Mouse (Mus musculus): ENCODE results near the gene Dnajb2. TPM values are rescaled to one million over a fixed set of nuclear protein-coding genes. Genes with fewer than 3 reads are reported as not detected.
A peak's percentile ranks its signal among the peaks of the same experiment; 100 is the strongest.

Dnajb2 gene
- 10 to 100 TPM; 66.4 to 74.6 TPM for total RNA-seq (2021)
- long read RNA-seq, experiment 1, transcript Dnajb2-202 (9 exons, 1,253 nt) = minor isoform, 15 of 77 reads
- long read RNA-seq, experiment 1, transcript Dnajb2-210 (9 exons, 3,066 nt) = minor isoform, 7 of 77 reads
- long read RNA-seq, experiment 1, transcript Dnajb2-207 (10 exons, 1,855 nt) = major isoform, 28 of 77 reads
- long read RNA-seq, experiment 1, partial matches to known transcripts = 19 of 77 reads
- long read RNA-seq, experiment 1, other reads (novel, unspliced or antisense) = 7 of 77 reads
- long read RNA-seq, experiment 2, transcript Dnajb2-210 (9 exons, 3,066 nt) = minor isoform, 7 of 41 reads
- long read RNA-seq, experiment 2, transcript Dnajb2-207 (10 exons, 1,855 nt) = minor isoform, 5 of 41 reads
- long read RNA-seq, experiment 2, transcript Dnajb2-202 (9 exons, 1,253 nt) = major isoform, 16 of 41 reads
- long read RNA-seq, experiment 2, partial matches to known transcripts = 5 of 41 reads
- long read RNA-seq, experiment 2, other reads (novel, unspliced or antisense) = 6 of 41 reads

DNA sequence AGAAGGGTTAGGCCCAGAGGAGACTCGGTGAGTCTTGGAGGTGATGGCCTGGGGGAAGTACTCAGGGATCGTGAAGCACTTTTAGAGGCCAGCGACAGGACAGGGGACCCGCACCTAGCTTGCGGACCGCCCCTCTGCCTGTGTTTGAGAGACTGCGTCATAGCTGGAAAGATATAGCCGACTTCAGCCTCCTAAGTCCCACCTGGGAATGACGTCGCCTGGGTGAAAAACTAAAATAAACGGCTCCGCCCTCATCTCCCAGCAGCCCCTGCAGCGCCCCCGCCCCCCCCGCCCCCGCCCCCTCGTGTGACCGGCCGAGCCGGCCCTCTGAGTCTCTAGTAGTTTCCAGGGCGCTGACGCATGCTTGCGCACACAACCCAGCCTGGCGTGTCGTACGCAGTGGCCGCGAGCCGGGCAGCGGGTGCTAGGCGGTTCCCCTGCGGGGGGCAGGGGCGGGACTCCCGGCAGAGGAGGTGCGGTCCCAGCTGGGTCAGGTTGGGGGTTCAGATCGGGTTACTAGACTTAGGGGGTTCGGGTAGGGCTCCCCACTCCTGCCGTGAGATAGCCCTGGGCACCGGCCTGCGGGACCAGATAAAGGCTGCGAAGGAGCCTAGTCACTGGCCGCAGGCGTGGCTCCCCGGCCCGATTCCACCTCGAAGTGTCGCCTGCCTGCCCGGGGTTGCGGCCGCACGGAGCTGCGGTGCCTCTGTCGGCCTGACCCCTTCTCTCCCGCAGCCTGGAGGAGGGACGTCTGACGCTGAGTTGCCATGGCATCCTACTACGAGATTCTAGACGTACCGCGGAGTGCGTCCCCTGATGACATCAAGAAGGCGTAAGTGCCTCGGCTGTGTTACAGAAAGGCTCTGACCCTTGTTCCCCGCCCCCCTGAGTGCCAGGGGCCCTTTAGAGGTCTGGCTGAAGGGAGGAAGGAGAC lies at the start of gene Dnajb2:
Gene Dnajb2, plus strand, starts transcription at position 290 of the 934 bp plus-strand sequence.
- intact Hi-C loops (cut with DNase I) = no loop called here
- peak; percentile 89 for DNase-seq

DNA sequence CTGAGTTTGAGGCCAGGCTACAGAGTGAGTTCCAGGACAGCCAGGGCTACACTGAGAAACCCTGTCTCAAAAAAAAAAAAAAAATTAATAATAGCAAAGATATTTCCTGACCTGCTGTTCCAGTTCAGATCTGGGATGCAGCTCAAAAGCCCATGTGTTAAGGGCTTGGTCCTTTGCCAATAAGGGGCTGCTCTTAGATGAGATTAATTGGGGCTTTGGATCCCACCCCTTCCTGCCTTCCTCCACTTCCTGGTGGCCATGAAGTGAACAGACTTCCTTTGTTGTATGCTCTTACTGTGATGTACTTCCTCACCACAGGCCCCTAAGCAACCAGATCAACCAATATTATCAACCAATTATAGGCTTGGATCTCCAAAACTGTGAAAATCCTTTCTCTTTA lies 49.1 kb upstream of the Dnajb2 start:
- intact Hi-C loops (cut with DNase I) = no loop called here

DNA sequence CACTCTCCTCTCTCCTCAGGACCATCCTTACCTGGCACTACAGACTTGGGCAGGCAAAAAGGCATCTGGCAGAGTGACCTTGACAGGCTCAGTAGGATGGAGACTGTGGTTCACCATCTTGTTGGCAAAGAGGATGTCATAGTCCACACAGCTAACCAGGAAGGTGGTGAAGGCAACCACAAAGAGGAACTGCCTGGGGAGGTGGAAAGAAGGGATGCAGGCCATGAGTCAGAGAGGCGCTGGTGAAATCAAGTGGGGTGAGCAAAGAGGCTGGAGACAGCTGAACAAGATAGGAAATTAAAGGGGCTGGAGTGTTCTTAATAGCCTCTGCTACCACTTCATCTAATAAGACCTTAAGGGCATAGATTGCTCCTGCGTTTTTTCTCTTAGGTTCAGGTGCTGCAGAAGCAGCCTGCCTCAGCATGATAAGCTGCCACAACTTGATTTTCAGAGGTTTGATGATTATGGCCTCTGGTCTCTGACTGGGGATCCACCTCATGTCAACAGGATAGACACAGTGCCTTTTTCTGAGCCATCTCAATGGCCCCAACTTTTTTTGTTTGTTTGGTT lies 48.2 kb upstream of the Dnajb2 start:
- intact Hi-C loops (cut with DNase I) = no loop called here
- DNase-seq = no peak

More for the DNA sequence above, 49.1 kb upstream of the Dnajb2 start:
- no peak for DNase-seq

DNA sequence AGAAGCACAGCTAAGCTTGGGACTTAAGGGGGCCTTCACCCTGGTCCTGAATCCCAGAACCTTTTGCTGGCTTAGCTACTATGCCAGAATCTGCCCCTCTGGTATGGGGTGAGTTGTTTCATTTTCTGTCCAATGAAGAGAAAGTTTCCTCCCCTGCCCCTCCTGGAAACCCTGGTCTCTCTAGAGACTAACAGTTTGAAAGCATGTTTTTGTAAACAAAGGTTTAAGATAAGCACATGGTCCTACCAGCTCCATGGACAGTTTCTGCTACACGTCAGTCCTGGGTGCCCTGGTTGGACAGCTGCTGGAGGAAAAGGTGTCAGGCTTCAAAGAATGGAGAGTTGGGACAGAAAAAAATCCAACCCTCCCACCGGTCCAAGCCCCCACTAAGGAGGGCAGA lies 45.6 kb upstream of the Dnajb2 start:
- intact Hi-C loops (cut with DNase I) = no loop called here
- no peak for DNase-seq

DNA sequence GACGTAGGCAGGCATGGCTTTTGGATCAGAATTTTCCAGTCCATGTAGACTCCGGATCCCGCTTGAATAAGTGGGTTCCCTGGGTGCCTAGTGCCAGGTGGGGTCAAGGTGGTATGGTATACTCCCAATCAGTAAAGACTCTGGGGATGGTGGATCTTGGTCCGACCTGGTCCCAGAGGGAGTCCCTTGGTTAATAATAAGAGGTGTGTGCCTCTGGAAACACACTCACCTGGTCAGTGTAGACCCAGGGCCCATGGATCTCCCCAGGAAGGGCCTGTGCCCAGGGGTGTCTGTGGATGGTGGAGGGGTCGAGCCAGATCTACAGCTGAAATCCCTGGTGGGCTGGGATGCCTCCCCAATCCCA lies 45.0 kb upstream of the Dnajb2 start:
- no peak for DNase-seq
- intact Hi-C loops (cut with DNase I) = no loop called here

DNA sequence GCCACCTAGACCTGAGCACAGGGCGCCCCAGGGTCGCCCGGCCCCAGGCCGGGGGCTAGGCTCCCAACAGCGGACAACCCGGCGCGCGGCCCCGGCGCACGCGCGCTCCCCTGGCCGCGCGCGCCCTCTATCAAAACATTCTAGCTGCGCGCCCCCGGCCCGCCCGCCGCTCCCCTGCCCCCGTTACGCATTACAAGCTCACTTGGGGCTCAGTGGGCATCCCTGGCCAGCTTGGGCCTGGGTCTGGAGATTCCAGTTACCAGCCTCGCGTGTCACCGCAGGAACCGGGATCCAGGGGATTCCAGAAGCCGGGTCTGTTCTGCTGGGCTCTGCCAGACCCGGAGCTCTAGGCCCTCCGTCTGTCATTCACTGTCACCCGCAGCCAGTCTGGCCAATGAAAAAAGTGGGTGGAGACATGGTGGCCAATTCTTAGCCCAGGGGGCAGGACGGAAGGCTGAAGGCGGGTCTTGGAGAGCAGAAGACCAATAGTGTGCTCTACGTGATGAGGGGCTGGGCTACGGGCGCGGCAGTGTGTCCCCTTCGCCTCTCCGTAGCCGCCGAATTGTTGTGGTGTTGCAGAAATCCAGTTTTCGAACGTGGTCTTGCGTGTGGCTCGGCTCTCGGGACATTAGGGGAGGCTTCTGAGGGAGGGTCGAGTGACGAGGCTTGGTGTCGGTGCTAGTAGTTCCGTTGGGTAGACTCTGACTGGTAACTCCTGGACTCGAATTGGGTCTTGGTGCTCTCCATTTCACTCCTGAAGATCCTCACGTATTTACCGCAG lies 44.4 kb upstream of the Dnajb2 start, which contains the start of the genes Ankzf1 and Atg9a:
Gene Ankzf1, plus strand, starts transcription at position 530 of the 781 bp plus-strand sequence.
Gene Atg9a, minus strand, starts transcription at position 575 of the 781 bp plus-strand sequence.
- intact Hi-C loops (cut with DNase I) = loop anchor here (2.0 kb wide), 1 partner anchor 19 kb away; the partner anchor contains the start of genes Glb1l and Stk16
- peak; percentile 91 to 92 for DNase-seq

DNA sequence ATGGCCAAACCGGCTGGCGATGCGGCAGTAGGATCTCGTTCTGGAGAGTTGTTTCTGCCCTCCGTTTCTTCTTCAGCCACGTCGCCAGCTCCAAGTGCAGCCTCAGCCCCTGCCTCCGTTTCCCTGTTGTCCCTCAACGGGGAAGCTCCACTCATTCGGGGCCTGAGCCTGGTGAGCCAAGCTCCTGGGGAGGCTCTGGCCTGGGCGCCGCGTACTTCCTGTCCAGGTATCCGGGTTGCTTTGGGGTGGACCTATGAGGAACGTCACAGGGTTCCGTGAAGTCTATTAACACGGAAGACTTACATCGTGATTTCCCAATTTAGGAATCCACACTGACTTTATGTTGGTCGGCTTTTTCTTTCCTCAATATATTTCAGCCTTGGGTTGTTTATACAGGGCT lies 43.8 kb upstream of the Dnajb2 start:
- DNase-seq = peak; percentile 43 to 50
- intact Hi-C loops (cut with DNase I) = loop anchor here (2.0 kb wide), 1 partner anchor 18 kb away; the partner anchor contains the start of genes Glb1l and Stk16

DNA sequence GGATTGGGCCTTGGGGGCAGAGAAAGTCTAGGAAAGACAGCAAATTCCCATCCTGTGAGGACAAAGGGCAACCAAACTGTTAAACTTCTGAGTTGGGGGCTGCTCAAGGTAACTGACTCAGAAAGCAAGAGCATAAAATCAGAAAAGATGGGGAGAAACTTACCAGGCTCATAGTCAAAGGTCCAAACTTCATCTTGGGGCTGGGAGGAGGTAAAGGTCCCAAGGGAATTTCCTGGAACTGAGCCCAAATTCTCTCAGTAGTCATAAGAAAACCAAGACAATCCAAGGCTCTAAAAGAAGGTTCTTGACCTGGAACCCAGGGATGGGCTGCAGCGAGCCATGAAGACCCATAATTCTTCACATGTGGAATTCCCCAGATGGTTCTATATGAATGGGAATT lies 35.0 kb upstream of the Dnajb2 start:
- DNase-seq = no peak
- intact Hi-C loops (cut with DNase I) = no loop called here

DNA sequence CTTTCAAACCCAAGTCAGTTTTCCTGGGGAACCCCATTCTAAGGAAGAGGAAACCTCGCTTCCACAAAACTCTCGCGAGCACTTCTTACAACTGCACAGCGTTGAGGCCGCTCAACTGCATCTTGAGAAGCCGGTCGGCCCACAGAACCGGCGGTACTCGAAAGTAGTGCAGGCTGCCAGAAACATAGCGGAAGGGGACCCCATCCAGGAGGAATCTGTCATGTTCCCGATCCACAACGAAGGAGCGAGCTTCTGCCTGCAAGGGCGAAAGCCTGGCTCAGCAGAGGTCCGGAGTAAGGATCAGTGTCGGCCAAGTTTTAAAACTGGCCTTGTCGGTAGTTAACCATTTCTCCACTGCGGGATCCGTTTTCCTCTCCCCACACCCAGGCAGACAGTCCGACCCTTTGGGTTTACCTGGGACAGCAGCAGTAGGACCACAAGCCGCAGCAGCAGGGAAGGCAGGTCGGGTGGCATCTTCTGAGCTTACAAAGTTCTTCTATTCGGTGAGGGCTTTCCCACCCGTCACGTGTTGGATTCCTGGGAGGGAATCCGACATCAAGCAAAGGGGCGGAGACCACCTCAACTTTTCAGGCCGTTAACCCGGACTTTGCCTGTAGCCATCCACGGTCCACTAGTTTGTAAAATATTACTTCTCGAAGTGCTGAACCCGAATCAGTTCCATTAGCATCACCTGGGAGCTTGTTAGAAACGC lies 27.1 kb upstream of the Dnajb2 start:
- intact Hi-C loops (cut with DNase I) = loop anchor here (2.0 kb wide), 1 partner anchor 66 kb away; the partner anchor contains the start of genes Cnppd1 and Retreg2
- DNase-seq = peak; percentile 27 to 60

DNA sequence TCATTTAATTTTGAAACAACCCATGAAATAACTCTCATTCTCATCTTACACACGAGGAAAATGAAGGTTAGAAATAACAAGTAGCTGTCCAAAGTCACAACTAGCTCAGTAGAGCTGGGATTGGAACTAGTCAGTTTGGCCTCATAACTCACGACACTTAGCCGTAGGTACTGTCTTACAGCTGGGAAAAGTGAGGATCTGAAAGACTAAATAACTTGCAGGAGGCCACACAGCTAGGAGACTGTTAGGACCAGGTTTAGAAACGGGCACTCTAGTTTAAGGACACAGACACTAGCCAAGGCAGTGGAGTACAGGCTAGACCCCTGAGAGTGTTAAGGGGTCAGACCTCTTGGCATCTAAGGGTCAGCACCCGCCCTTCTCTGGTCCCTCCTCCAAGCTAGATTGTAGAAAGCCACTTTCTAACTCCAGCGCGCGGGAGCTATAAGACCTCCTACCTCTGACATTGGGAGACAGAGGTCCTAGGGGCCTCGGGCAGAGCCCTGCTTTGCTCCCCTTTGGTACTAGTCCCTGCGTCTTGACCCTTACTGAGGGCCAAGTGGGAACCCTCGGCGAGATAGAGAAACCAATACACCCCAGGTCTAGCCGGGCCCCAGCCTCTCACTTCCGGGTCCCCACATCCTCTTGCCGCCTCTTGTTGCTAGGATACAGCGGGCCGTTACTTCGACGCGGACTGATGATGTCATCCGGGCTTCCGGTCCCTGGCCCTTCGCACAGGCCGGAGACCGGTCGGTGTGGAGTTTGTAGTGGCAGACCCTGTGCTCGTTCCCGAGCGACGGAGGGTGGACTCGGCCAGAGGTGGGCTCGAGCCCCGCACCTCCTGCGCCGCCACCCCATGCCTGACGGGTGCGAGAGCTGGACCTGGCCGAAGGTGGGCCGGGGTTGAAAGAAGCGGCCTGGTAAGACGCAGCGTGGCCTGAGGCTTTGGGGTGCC lies 25.8 kb upstream of the Dnajb2 start, which contains the start of the genes Glb1l and Stk16:
Gene Glb1l, minus strand, starts transcription at position 678 of the 952 bp plus-strand sequence.
Gene Stk16, plus strand, starts transcription at position 703 of the 952 bp plus-strand sequence.
- peak; percentile 95 to 98 for DNase-seq
- intact Hi-C loops (cut with DNase I) = loop anchor here (2.0 kb wide), 1 partner anchor 18 kb away; the partner anchor contains the start of genes Ankzf1 and Atg9a

DNA sequence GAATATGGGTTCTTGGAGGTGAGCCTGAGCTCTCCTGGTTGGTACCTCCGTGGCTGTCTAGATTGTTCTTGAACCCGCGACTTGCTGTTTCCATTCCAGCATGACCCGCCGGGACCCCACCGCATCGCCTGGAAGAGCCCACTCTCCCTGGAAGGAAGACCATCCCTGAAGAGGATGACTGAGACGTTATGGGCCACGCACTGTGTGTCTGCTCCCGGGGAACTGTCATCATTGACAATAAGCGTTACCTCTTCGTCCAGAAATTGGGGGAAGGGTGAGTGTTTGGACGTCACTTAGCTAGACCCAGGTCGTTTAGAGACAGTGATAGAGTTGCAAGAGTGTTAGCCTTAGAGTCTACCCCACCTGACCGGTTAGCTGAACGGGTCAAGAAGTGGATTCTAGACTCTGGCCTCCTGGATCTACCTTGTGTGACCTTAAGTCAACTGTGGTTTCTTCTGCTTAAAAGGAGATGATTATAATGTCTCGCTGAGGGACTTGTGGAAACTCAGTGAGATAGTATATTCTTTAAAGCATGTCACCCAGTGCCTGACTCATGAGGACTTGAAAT lies 25.0 kb upstream of the Dnajb2 start:
- intact Hi-C loops (cut with DNase I) = loop anchor here (2.0 kb wide), 1 partner anchor 18 kb away; the partner anchor contains the start of genes Ankzf1 and Atg9a
- no peak for DNase-seq

DNA sequence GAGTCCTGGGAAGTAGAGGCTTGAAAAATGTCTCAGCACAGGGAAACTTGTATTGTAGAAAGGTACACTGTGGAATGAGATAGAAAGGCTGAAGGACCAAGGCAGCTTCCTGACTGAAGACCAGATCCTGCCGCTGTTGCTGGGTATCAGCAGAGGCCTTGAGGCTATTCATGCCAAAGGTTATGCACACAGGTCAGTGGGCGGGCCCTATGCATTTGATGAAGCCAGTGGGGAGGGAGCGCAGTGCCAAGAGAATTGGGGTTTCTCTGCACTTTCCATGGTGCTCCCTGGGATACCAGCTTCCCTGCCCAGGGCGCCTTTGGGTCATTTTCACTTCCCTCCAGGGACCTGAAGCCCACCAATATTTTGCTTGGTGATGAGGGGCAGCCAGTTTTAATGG lies 23.7 kb upstream of the Dnajb2 start:
- intact Hi-C loops (cut with DNase I) = no loop called here
- no peak for DNase-seq

DNA sequence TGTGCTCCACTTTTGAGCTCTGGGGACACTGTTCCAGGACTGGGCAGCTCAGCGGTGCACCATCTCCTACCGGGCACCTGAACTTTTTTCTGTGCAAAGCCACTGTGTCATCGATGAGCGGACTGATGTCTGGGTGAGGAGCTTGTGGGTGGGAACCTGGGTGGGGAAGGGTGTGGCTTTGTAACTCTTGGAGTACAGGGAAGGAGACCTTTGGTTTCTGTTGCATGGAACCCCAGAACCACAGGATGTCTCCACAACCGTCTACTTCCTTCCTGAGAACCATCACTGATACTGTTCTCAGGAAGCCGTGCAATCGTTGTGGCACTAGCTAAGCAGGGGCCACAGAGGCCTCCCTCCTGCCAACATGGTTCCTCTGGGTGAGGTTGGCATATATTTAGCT lies 23.1 kb upstream of the Dnajb2 start:
- no peak for DNase-seq

DNA sequence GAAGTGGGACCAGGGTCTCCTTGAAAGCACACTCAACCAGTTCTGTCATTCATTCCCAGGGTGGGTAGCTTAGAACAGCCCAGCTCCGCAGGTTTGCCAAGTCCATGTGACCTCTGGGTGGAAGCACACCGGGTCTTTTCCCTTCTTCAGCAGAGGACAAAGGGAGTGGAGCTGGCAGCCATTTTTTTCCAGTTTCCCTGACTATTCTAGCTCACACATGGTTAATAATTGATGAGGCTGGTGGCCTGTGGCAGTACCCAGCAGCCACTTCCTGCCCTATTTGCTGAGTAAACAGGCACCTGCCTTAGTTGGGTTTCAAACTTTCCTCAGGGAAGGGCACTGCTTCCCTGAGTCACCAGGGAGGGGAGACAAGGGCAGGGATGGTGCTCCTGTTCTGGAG lies 21.8 kb upstream of the Dnajb2 start:
- DNase-seq = no peak
- intact Hi-C loops (cut with DNase I) = no loop called here

More for the DNA sequence above, 23.1 kb upstream of the Dnajb2 start:
- intact Hi-C loops (cut with DNase I) = no loop called here

DNA sequence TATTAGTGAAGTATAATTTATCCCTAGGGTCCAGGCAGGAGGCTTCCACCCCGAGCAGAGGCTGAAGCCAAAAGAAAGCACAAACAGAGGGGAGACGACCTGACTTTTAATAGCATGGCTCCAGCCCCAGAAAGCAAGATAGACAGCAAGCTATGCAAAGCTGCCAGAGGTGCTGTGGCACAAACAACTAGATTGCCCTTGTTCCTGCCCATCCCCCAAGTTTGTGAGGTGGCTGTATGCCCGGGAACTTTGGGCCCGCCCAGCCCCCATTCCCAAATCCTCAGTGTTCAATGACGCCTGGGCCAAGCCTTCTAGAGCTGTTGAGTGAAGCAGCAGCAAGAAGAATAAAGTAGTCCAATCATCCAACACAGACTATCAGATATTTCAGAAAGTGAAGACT lies 21.3 kb upstream of the Dnajb2 start:
- DNase-seq = peak; percentile 67 to 81
- intact Hi-C loops (cut with DNase I) = no loop called here

DNA sequence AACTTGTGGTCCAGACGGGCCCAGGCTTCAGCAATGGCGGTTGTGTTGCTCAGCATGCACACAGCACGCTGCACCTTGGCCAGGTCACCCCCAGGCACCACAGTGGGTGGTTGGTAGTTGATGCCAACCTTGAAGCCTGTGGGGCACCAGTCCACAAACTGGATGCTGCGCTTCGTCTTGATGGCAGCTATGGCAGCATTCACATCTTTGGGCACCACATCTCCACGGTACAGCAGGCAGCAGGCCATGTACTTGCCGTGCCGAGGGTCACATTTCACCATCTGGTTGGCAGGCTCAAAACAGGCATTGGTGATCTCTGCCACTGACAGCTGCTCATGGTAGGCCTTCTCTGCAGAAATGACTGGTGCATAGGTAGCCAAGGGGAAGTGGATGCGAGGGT lies 20.4 kb upstream of the Dnajb2 start:
- DNase-seq = no peak
- intact Hi-C loops (cut with DNase I) = no loop called here

Measured in heart, postnatal 14 days (tissue).